Mouse (Mus musculus): Measurements from ENCODE around the gene Sema7a. TPM values are rescaled to one million over a fixed set of nuclear protein-coding genes. Genes with fewer than 3 reads are reported as not detected.

Gene Sema7a
- total RNA-seq, 2 experiments from 2014 or later, result 20.0 to 20.8 TPM

GRCm38 (mm10) chr9:57937651-57938050 is 2.3 kb upstream of the Sema7a start:
- no peak for DNase-seq
- intact Hi-C loops (cut with DNase I), result loop anchor here (5.0 to 10.0 kb wide), 2 partner anchors 75 to 267 kb away; partner anchors contain the start of genes Islr and Islr2

DNA sequence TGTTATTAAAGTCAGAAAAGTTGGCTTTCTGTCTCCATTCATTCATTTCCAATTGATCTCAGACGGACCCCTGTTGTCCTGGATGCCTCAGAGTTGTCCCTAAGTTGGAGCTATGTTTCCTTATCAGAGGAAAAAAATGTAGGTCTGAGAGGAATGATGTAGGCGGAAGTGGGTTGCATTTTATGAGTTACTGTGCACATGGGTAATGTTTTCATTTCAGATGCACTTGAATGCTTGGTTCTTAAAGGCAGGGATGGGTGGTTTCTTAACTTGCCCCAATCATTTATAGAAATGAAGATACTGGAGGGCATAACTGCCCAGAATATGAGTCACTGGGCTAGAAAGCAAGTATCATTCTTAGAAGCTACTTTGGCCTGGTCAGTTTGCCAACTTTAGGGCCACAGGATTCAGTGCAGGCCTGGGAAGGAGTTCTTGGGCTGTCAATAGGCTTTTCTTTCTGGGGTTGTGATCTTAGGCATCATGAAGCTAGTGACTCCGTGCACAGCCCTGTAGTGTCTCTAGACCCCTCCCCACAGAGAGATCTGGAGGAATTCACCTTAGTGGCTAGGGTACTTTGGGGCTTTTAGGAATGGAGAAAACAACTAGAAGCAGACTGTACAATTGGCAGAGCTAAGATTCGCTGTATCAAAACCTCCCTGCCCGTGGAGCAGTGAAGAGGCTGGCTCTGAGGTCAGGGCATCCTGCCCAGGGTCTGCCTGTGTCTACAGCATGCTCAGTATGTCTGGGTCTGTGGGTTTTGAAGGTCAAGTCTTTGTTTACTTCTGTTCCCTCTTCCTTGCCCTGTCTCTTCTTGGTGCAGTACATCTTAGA is 1.5 kb upstream of the Sema7a start:
- intact Hi-C loops (cut with DNase I), result loop anchor here (5.0 to 10.0 kb wide), 2 partner anchors 76 to 266 kb away; partner anchors contain the start of genes Islr and Islr2
- no peak for DNase-seq

DNA sequence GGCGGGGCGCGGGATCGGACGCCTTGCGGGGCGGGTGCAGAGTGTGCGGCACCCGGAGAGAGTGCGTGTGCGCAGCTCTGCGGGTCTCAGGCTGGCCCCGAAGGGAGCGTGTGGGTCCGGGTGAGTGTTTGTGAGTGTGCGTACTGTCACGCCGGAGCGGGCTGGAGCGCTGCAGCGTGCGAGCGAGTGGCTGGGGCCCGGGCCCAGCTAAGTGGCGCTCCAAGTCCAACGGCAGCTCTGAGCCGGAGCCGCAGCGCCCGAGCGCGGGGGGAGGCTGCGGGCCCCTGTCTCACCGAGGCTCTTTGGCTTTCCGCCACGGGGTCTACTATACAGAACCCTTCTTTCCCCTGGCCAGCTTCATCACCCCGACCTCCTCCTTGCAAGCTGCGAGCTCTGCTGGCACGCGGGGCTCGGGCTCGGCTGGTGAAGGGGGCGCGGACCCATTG is 460 bp downstream of the Sema7a start:
- intact Hi-C loops (cut with DNase I), result loop anchor here (1.0 kb wide), 1 partner anchor 30 kb away; no protein-coding TSS in a partner anchor

DNA sequence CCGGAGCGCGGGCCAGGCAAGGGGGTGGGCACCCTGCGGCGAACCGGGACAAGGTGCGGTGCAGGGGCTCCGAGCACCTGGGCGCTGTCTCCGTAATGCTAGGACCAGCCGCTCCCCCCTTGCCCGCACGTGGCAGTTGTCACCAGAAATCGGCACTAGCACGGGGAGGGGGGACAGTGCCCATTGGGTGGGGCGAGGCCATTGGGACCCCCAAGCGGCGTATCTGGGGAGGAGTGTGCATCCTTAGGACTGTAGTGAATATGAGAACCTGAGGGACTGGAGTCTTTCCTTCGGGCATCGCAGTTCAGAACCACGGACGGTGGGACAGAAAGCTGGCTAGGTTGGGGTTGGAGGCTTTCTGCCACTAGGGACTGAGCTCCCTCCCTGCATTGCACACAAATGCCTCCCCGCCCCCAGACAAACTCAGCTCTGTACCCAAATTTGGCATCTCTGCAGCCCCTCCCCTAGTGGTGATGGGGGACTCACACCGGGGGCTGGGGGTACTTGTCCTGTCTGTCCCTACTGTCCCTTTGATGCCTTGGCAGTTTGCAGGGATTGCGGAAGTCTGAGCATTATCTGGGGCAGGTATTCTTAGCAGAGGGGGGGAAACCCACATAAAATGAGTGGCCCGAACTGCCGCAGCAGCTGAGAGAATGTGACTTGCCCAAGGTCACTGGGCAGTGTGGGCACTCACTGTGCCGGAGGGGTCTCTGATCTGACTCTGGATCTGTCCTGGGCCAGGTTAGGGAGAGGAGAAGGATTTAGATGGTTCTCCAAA is 1.1 kb downstream of the Sema7a start:
- intact Hi-C loops (cut with DNase I), result loop anchor here (1.0 kb wide), 1 partner anchor 29 kb away; no protein-coding TSS in a partner anchor
- DNase-seq, result peak; percentile 10 to 29

More for the DNA sequence above, 460 bp downstream of the Sema7a start:
- peak in 1 of 2 experiments; percentile 41 for DNase-seq

- intact Hi-C loops (cut with DNase I), result no loop called here
- DNase-seq, result peak; percentile 11 to 19
These were observed 2.1 kb downstream of the Sema7a start for GRCm38 (mm10) chr9:57942039-57942438.

DNA sequence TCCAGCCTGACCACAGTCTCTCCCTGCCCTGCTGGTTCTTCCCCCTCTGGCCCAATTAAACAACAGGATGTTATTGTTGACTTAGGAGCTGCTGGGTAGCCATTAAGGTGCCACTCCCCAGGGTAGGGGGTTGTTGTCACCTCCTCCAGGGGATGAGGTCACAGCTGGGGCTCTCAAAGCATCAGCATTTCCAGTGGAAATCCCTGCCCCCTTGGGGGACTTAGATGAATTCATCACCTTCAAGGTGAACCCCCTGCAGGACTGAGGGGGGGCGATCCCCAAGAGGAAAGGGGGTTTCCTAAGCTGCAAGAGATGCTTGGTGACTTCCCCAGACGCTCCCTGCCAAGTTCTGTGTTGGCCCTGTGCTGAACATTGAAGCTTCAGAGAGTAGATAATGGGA is 3.2 kb downstream of the Sema7a start:
- peak; percentile 12 to 13 for DNase-seq
- intact Hi-C loops (cut with DNase I), result no loop called here

DNA sequence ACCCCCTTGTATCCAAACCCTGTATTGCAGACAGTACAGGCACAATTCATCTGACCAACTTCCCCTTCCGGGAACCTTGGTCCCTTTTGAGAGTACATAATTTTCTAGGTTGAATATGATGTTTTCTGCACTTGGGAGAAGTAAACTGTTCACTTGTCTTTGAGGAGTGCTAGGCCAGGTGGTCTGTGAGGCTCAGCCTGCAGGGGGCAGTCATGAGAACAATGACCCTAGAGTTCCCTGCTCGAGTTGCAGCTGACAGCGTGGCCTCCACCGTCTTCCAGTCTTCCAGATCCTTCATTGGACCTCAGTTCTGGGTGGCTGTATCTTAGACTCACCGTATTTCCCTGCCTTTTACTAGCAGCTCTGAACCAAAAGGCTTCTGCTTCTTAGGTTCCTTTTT is 4.7 kb downstream of the Sema7a start:
- intact Hi-C loops (cut with DNase I), result loop anchor here (2.0 kb wide), 1 partner anchor 46 kb away; no protein-coding TSS in a partner anchor
- DNase-seq, result peak; percentile 76 to 79

DNA sequence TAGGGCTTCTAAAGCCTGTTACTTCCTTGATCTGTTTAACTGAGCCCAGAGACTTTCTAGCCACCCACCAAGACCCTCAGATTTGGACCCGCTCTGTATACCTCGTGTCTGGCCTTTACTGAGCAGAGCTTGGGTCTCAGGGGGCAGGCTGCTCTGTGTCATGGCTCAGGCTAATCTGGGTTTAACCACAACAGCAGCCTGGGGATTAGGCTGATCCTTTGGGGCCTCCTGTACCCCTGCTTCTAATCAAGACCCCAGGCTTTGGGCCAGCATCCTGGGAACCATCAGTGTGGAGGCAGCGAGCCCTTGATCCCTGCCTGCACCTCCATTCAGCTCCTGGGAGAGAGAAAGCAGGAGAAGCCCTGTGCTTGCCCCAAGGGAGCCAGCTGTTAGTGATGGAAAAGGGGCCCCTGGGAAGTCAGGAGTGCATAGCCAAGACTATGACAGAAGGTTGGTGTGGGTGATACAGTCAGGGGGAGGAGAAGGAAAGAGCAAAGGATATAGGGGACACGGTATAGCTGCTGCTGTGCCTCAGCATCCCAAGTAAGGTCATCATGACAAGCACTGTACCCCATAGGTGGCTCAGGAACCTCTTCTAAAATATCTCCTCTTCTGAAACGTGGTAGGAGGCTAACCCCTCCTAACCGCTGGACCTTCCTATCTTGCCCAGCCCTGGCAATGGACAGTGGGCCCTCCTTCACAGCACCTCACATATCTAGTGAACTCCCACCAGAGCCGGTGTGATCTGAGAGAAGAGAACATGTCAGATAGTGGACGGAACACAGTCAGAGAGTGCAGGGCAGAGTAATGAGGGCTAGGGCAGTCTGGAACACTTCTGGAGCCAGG is 6.1 kb downstream of the Sema7a start:
- intact Hi-C loops (cut with DNase I), result loop anchor here (2.0 kb wide), 1 partner anchor 45 kb away; no protein-coding TSS in a partner anchor
- peak in 1 of 2 experiments; percentile 4 for DNase-seq

DNA sequence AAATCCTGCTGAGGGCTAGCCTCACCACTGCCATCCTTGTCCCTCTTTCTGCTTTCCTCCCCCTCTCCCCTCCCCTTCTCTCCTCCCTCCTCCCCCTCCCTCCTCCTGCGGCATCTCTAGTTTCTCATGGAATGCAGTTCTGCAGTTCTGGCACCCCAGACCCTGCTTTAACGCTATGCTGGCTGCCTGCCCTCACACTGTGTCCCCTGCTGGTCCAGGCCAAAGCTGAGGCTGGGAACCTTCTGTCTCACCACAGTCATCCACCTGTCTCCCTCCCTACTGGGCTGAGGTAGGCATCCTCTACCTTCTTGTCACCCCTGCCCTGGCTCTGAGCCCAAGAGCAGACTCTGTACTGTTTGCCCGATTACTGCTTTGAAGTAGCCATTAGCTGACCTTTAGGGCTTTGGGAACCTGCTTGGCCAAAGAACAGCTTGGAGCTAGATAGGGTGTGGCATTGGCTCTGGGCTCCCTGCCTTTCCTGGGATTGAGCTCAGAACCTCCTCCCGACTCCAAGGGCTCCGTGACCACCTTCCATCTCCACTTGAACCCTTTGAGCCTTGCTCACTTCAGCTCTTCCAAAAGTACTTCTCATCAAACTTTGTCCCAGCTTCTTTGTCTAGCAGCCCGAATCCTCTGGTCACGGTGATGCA is 7.6 kb downstream of the Sema7a start:
- DNase-seq, result peak; percentile 13 to 17

GRCm38 (mm10) chr9:57948333-57948931 is 8.5 kb downstream of the Sema7a start:
- intact Hi-C loops (cut with DNase I), result no loop called here
- peak in 1 of 2 experiments; percentile 2 for DNase-seq

More for the DNA sequence above, 7.6 kb downstream of the Sema7a start:
- intact Hi-C loops (cut with DNase I), result no loop called here

GRCm38 (mm10) chr9:57949102-57949704 is 9.3 kb downstream of the Sema7a start:
- DNase-seq, result peak in 1 of 2 experiments; percentile 4
- intact Hi-C loops (cut with DNase I), result no loop called here

GRCm38 (mm10) chr9:57949879-57950278 is 10.0 kb downstream of the Sema7a start:
- peak in 1 of 2 experiments; percentile 10 for DNase-seq
- intact Hi-C loops (cut with DNase I), result loop anchor here (2.0 kb wide), 1 partner anchor 17 kb away; no protein-coding TSS in a partner anchor

GRCm38 (mm10) chr9:57950519-57950918 is 10.6 kb downstream of the Sema7a start:
- DNase-seq, result peak; percentile 4 to 14
- intact Hi-C loops (cut with DNase I), result loop anchor here (2.0 kb wide), 1 partner anchor 16 kb away; no protein-coding TSS in a partner anchor

GRCm38 (mm10) chr9:57951993-57952392 is 12.1 kb downstream of the Sema7a start:
- intact Hi-C loops (cut with DNase I), result loop anchor here (2.0 kb wide), 1 partner anchor 15 kb away; no protein-coding TSS in a partner anchor
- DNase-seq, result no peak

DNA sequence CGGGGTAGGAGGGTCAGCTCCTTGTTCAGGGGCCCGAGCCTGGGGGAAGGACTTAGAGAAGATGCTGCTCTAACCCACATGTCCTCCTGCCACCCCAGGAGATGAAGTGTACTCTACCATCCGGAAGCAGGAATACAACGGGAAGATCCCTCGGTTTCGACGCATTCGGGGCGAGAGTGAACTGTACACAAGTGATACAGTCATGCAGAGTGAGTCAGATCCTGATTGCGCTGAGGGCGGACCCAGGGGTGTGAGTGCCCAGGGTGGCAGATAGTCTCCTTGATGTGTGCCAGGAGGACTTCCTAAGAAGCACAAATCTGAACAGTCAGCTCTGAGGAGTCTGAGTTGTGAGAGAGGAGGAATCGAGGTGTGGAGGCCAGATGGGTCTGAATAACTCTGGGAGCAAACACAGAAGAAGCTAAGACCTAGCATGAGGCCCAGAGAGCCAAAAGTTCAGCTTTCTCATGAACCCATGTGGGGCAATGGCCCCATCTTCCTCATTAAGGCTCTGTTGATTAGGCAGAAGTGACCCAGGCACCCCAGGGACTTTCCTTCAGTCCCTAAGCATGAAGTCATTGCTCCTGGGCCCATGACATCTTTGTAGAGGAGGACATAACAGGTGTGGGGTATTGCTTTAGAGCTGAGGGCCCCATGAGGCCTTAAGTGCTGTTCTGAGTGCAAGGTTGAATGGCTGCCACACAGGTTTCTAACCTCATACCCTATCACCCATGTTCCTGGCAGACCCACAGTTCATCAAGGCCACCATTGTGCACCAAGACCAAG is 15.2 kb downstream of the Sema7a start:
- no peak for DNase-seq
- intact Hi-C loops (cut with DNase I), result no loop called here

DNA sequence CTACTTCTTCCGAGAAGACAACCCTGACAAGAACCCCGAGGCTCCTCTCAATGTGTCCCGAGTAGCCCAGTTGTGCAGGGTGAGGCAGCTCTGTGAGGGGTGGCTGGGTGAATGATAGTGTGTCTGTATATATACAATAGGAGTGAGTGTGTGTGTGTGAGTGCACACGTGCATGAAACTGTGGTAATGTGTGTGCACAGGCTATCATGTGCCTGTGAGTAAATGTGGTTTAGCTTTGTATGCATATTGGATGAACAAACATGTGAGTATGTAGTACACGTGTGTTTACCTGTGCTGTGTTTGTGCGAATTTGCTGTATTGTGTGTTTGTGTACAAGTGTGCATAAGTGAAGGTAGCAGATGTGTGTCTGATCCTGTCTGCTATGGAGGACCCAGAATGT is 15.9 kb downstream of the Sema7a start:
- intact Hi-C loops (cut with DNase I), result no loop called here
- no peak for DNase-seq

GRCm38 (mm10) chr9:57956196-57956837 is 16.4 kb downstream of the Sema7a start:
- DNase-seq, result no peak
- intact Hi-C loops (cut with DNase I), result no loop called here
